Mouse (Mus musculus): Measurements from ENCODE around the gene Zbtb44. TPM values are rescaled to one million over a fixed set of nuclear protein-coding genes. Genes with fewer than 3 reads are reported as not detected.

Zbtb44 gene
- total RNA-seq (2014; rRNA removed; ENCODE audit: low replicate concordance), result 30.1 and 31.6 TPM in 2 replicates
- polyA plus RNA-seq (2015; fragmentation: Nextera tagmentation; extraction: Ambion mirVana), result 4.3 and 5.4 TPM in 2 replicates

GRCm38 (mm10) chr9:31030532-31031413 lies at the start of gene Zbtb44:
Gene Zbtb44, plus strand, starts transcription at chr9:31030644.
- peak within 1 kb of the TSS; percentile 89 for H3K9ac ChIP-seq (replicated peaks; ENCODE audit: low read depth, low read length)
- H3K9me3 ChIP-seq (replicated peaks; ENCODE audit: control insufficient read depth, low read length), result no peaks in the 10 kb centered on the region
- no peak for TF ChIP-seq CTCF (IDR thresholded peaks at IDR 0.05; ENCODE audit: low read depth)
- TF ChIP-seq EP300 (IDR thresholded peaks at IDR 0.05; ENCODE audit: low read depth), result 0 out of 2 replicates have a peak, but pooled peaks have one; percentile 28
- under 1% methylated on average over 52 of the region's 79 CpGs for WGBS
- DNase-seq (ENCODE audit: low spot score) (peak; percentile 23), ATAC-seq (ENCODE audit: insufficient read depth, low read depth) (peak; percentile 87)
- H3K27me3 ChIP-seq (ENCODE audit: control insufficient read depth, insufficient read depth, low read length), result no peaks in the 10 kb centered on the region
- H3K36me3 ChIP-seq (replicated peaks; ENCODE audit: control insufficient read depth, insufficient read depth, low read length), result no peaks in the 10 kb centered on the region
- H3K4me3 ChIP-seq (ENCODE audit: low read depth, low read length), result peak within 1 kb of the TSS; percentile 86
- H3K4me2 ChIP-seq (ENCODE audit: low read depth, low read length), result peak within 1 kb of the TSS; percentile 81
- peak within 1 kb of the TSS; percentile 98 for H3K27ac ChIP-seq (ENCODE audit: low read depth)
- H3K4me1 ChIP-seq (ENCODE audit: control insufficient read depth, insufficient read depth), result peaks cover 8% of the 10 kb centered on the region; the same call in 1 of the 2 replicates

- Histone ChIP-seq H3K4me3 (ENCODE audit: low read depth, low read length) (no peak overlapping the region), H3K36me3 (replicated peaks; ENCODE audit: control insufficient read depth, insufficient read depth, low read length) (no peaks in the 10 kb centered on the region), H3K27me3 (ENCODE audit: control insufficient read depth, insufficient read depth, low read length) (no peaks in the 10 kb centered on the region), H3K27ac (ENCODE audit: low read depth) (peak overlapping the region; percentile 93), H3K4me1 (ENCODE audit: control insufficient read depth, insufficient read depth) (peaks cover 3% of the 10 kb centered on the region; the same call in 1 of the 2 replicates), H3K9me3 (replicated peaks; ENCODE audit: control insufficient read depth, low read length) (no peaks in the 10 kb centered on the region), H3K4me2 (ENCODE audit: low read depth, low read length) (no peak overlapping the region), H3K9ac (replicated peaks; ENCODE audit: low read depth, low read length) (no peak overlapping the region)
- 22% methylated on average over 6 of the region's 6 CpGs for WGBS
- DNase-seq (ENCODE audit: low spot score) (peak; percentile 87), ATAC-seq (ENCODE audit: insufficient read depth, low read depth) (peak; percentile 95)
- no peak for TF ChIP-seq CTCF (IDR thresholded peaks at IDR 0.05; ENCODE audit: low read depth)
- TF ChIP-seq EP300 (IDR thresholded peaks at IDR 0.05; ENCODE audit: low read depth), result no peak
Measured at GRCm38 (mm10) chr9:30985782-30986181, 44.7 kb upstream of the Zbtb44 start.

- Histone ChIP-seq H3K27ac (ENCODE audit: low read depth) (no peak overlapping the region), H3K27me3 (ENCODE audit: control insufficient read depth, insufficient read depth, low read length) (no peaks in the 10 kb centered on the region), H3K9ac (replicated peaks; ENCODE audit: low read depth, low read length) (no peak overlapping the region), H3K4me2 (ENCODE audit: low read depth, low read length) (no peak overlapping the region), H3K9me3 (replicated peaks; ENCODE audit: control insufficient read depth, low read length) (no peaks in the 10 kb centered on the region), H3K4me3 (ENCODE audit: low read depth, low read length) (no peak overlapping the region), H3K4me1 (ENCODE audit: control insufficient read depth, insufficient read depth) (no peaks in the 10 kb centered on the region), H3K36me3 (replicated peaks; ENCODE audit: control insufficient read depth, insufficient read depth, low read length) (no peaks in the 10 kb centered on the region)
- no peak for ATAC-seq (ENCODE audit: insufficient read depth, low read depth)
- no peak for DNase-seq (ENCODE audit: low spot score)
- WGBS, result 84% methylated on average over 5 of the region's 5 CpGs
- TF ChIP-seq EP300 (IDR thresholded peaks at IDR 0.05; ENCODE audit: low read depth) (no peak), CTCF (IDR thresholded peaks at IDR 0.05; ENCODE audit: low read depth) (no peak)
Measured at GRCm38 (mm10) chr9:30993106-30993505, 37.3 kb upstream of the Zbtb44 start.

- Histone ChIP-seq H3K9ac (replicated peaks; ENCODE audit: low read depth, low read length) (no peak overlapping the region), H3K4me3 (ENCODE audit: low read depth, low read length) (no peak overlapping the region), H3K27ac (ENCODE audit: low read depth) (no peak overlapping the region), H3K9me3 (replicated peaks; ENCODE audit: control insufficient read depth, low read length) (no peaks in the 10 kb centered on the region), H3K27me3 (ENCODE audit: control insufficient read depth, insufficient read depth, low read length) (no peaks in the 10 kb centered on the region), H3K4me2 (ENCODE audit: low read depth, low read length) (no peak overlapping the region), H3K4me1 (ENCODE audit: control insufficient read depth, insufficient read depth) (peaks cover 6% of the 10 kb centered on the region; the same call in 1 of the 2 replicates), H3K36me3 (replicated peaks; ENCODE audit: control insufficient read depth, insufficient read depth, low read length) (no peaks in the 10 kb centered on the region)
- no peak for DNase-seq (ENCODE audit: low spot score)
- TF ChIP-seq EP300 (IDR thresholded peaks at IDR 0.05; ENCODE audit: low read depth), result no peak
- no peak; the same call in 1 of the 2 replicates for TF ChIP-seq CTCF (IDR thresholded peaks at IDR 0.05; ENCODE audit: low read depth)
- peak; percentile 27 for ATAC-seq (ENCODE audit: insufficient read depth, low read depth)
- 57% methylated on average over 12 of the region's 12 CpGs for WGBS
Measured at GRCm38 (mm10) chr9:30996590-30997562, 33.6 kb upstream of the Zbtb44 start.

DNA sequence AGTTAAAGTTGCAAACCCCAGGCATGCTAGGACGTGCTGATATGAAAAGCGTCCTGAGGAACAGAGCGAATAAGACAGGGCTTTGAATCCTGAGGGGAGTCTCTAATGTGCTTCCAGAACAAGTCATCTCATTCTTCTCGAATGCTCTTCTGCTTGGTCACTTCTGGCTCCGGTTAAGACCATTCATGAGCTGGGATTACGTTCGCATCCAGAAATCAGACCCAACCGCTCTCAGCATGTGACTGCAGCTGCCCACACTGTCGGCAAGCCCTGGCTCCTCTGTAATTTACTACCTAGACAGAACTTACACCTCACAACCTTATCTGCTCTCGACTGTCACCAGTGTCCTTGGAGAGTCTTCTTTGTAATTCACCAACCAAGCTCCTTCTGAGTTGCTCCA lies 29.8 kb upstream of the Zbtb44 start:
- no peak for ATAC-seq (ENCODE audit: insufficient read depth, low read depth)
- no peaks in the 10 kb centered on the region for H3K27me3 ChIP-seq (ENCODE audit: control insufficient read depth, insufficient read depth, low read length)

More for the DNA sequence above, 29.8 kb upstream of the Zbtb44 start:
- TF ChIP-seq CTCF (IDR thresholded peaks at IDR 0.05; ENCODE audit: low read depth) (no peak), EP300 (IDR thresholded peaks at IDR 0.05; ENCODE audit: low read depth) (no peak)
- DNase-seq (ENCODE audit: low spot score), result no peak
- no peak overlapping the region for H3K9ac ChIP-seq (replicated peaks; ENCODE audit: low read depth, low read length)
- H3K4me3 ChIP-seq (ENCODE audit: low read depth, low read length), result no peak overlapping the region
- no peak overlapping the region for H3K27ac ChIP-seq (ENCODE audit: low read depth)
- peaks cover 6% of the 10 kb centered on the region; the same call in 1 of the 2 replicates for H3K4me1 ChIP-seq (ENCODE audit: control insufficient read depth, insufficient read depth)
- no peaks in the 10 kb centered on the region for H3K36me3 ChIP-seq (replicated peaks; ENCODE audit: control insufficient read depth, insufficient read depth, low read length)
- 50% methylated on average over 10 of the region's 10 CpGs for WGBS
- no peaks in the 10 kb centered on the region for H3K9me3 ChIP-seq (replicated peaks; ENCODE audit: control insufficient read depth, low read length)
- H3K4me2 ChIP-seq (ENCODE audit: low read depth, low read length), result no peak overlapping the region
